Mouse (Mus musculus) intestine, embryonic 14.5 days (tissue): ENCODE measurements around the gene Mkrn1. TPM values are rescaled to one million over a fixed set of nuclear protein-coding genes. Genes with fewer than 3 reads are reported as not detected.
"Not testable (repeated sequence)": the region's sequence is repeated elsewhere in the genome, so short reads cannot be mapped to it uniquely, and the experiment has no call there.

Experiments used
- ATAC-seq: fragments of 200-750 bp; cut with Nextera tagmentation; replicated peaks from 2 replicates; pipeline ENCODE4 v1.8.0; 2017; ENCODE audit warnings: low read depth, moderate number of reproducible peaks, moderate TSS enrichment, moderate library complexity; ENCODE audit not compliant: low FRiP score, low TSS enrichment
- DNase-seq: peaks from one replicate; pipeline ENCODE4 v3.0.0-alpha.2; 2018; ENCODE audit warnings: low spot score
- H3K27ac ChIP-seq: fragments of 300-500 bp; sonication (generic); 2 replicates; pipeline ENCODE4 v1.5.1; 2014; ENCODE audit warnings: low read depth, mild to moderate bottlenecking, control low read depth
- H3K27me3 ChIP-seq: fragments of 300-500 bp; sonication (generic); replicated peaks from 2 replicates; pipeline ENCODE4 v1.6.1; 2014; ENCODE audit warnings: low read length, control low read depth; ENCODE audit not compliant: control insufficient read depth, insufficient read depth
- H3K36me3 ChIP-seq: fragments of 300-500 bp; sonication (generic); 2 replicates; pipeline ENCODE4 v1.6.1; 2014; ENCODE audit warnings: low read length, control low read depth; ENCODE audit not compliant: control insufficient read depth, insufficient read depth
- H3K4me1 ChIP-seq: fragments of 300-500 bp; sonication (generic); replicated peaks from 2 replicates; pipeline ENCODE4 v1.6.1; 2014; ENCODE audit warnings: low read length, control low read depth, mixed read lengths; ENCODE audit not compliant: control insufficient read depth, insufficient read depth
- H3K4me2 ChIP-seq: fragments of 300-500 bp; sonication (generic); 2 replicates; pipeline ENCODE4 v1.6.1; 2014; ENCODE audit warnings: low read length
- H3K4me3 ChIP-seq: fragments of 300-500 bp; sonication (generic); 2 replicates; pipeline ENCODE4 v1.5.1; 2014; ENCODE audit warnings: low read depth, low read length, control low read depth, mixed read lengths
- H3K9ac ChIP-seq: fragments of 300-500 bp; sonication (generic); 2 replicates; pipeline ENCODE4 v1.6.1; 2014; ENCODE audit warnings: mild to moderate bottlenecking, low read length
- H3K9me3 ChIP-seq: fragments of 300-500 bp; sonication (generic); 2 replicates; pipeline ENCODE4 v1.6.1; 2016; ENCODE audit warnings: low read length, control low read depth; ENCODE audit not compliant: control insufficient read depth
- WGBS: fragments of 180-500 bp; shearing (Covaris S2); extraction: QIAGEN DNeasy Blood & Tissue Kit; methylation state at CpG from one replicate; pipeline ENCODE4 v1.1.7; 2014; 5-methylcytosine and 5-hydroxymethylcytosine counted together
- polyA plus RNA-seq: library from polyadenylated mRNA; unstranded; fragments of >200 nt; fragmentation: Nextera tagmentation; extraction: Ambion mirVana; gene quantifications from 2 replicates; pipeline ENCODE4 v1.2.1, GENCODE M21; 2014

Mkrn1 gene
- polyA plus RNA-seq, 1 experiment from 2014 or later, result 57.7 TPM

DNA sequence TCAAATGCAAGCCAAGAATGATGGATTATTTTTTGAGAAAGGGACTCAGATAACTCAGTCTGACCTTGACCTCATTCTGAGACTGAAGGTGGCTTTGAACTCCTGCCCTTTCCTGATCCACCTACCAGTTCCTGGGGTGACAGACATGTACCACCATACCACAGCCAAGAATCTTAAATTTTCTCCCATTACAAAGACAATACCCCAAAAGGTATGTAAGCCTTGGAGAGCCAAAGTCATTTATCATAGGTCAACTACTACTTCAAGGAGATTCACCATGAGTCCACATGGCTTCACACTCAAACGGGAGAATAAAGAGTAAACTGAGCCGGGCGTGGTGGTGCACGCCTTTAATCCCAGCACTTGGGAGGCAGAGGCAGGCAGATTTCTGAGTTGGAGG is 30.3 kb upstream of the Mkrn1 start:
- H3K4me1 ChIP-seq, result no peaks in the 10 kb centered on the region
- DNase-seq, result no peak
- H3K27ac ChIP-seq, result no peak overlapping the region
- H3K36me3 ChIP-seq, result no peaks in the 10 kb centered on the region
- no peak overlapping the region for H3K4me2 ChIP-seq
- ATAC-seq, result no peak
- H3K9ac ChIP-seq, result no peak overlapping the region
- H3K27me3 ChIP-seq, result no peaks in the 10 kb centered on the region
- WGBS, result 89% methylated on average over 4 of the region's 4 CpGs
- H3K9me3 ChIP-seq, result no peaks in the 10 kb centered on the region
- H3K4me3 ChIP-seq, result no peak overlapping the region

DNA sequence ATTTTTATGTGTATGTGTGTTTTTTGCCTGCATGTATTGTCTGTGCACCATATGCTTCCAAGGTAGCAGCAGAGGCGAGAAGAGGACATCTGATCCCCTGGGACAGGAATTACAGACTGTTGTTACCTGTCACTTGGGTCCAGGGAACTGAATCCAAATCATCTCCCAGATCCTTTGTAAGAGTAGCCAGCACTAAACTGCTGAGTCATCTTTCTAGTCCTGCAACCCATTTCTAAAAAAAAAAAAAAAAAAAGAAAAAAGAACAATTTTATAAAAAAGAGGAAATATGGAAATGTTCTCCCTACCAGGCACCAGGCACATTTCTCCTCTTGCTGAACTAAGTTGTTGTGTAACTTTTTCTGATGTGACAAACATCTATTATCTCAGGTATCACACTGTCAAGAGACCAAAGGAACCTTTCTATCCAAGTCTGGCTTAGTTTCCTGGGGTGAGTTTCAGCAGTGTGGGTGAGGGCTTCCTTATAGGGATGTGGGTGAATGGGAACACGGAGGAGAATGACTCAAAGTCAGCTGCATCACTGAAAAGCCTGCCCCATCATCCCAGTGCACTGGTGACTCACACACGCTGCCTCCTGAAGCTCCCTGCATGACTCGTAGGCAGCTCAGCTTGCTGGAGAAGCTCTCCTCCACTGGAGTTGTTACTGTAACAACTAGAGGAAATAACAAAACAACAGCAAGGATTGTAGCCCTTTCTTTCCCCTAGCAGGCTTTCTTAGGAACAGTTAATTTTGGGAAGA is 27.3 kb upstream of the Mkrn1 start:
- H3K4me2 ChIP-seq, result no peak overlapping the region
- no peak overlapping the region for H3K9ac ChIP-seq
- H3K36me3 ChIP-seq, result no peaks in the 10 kb centered on the region
- no peak overlapping the region for H3K27ac ChIP-seq
- H3K9me3 ChIP-seq, result no peaks in the 10 kb centered on the region
- WGBS, result 43% methylated on average over 4 of the region's 4 CpGs
- H3K27me3 ChIP-seq, result no peaks in the 10 kb centered on the region
- H3K4me3 ChIP-seq, result no peak overlapping the region
- H3K4me1 ChIP-seq, result no peaks in the 10 kb centered on the region
- DNase-seq (no peak), ATAC-seq (no peak)

DNA sequence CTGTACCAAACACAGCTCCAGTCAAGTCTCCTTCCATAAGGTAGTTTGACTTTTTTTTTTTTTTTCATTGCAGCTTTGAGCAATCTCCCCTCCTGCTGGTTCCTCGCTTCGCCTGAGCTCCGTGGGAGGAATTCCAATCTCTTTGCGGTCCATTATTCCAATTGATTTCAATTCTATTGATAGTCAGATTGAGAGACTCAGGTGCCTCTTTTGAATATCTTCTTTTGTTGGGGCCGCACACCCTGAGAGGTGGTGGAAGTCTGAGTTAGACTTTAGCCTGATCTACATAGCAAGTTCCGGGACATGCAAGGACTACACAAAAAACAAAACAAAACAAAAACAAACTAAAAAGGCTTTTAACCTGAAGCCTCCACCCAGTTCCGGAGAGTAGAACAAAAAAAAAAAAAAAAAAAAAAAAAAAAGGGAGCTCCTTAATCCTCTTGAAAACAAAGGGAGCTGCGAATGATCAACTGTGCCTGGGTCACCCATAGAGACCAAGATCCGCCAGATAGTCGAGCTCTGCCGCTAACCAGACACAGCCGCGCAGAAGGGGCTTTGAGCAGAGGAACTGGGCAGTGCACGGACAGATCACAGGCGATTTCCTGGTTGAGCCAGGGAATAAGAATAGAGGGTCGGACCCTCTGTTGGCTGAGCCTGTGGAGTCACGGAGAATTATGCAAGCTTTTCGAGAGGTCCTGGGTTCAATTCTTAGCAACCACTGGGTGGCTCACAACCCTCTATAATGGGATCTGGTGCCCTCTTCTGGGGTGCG is 25.7 kb upstream of the Mkrn1 start:
- Histone ChIP-seq H3K9ac (no peak overlapping the region), H3K9me3 (no peaks in the 10 kb centered on the region), H3K4me2 (no peak overlapping the region), H3K27ac (no peak overlapping the region), H3K36me3 (no peaks in the 10 kb centered on the region), H3K4me3 (no peak overlapping the region), H3K27me3 (no peaks in the 10 kb centered on the region), H3K4me1 (no peaks in the 10 kb centered on the region)
- ATAC-seq, result no peak
- DNase-seq, result no peak
- WGBS, result 23% methylated on average over 19 of the region's 19 CpGs

DNA sequence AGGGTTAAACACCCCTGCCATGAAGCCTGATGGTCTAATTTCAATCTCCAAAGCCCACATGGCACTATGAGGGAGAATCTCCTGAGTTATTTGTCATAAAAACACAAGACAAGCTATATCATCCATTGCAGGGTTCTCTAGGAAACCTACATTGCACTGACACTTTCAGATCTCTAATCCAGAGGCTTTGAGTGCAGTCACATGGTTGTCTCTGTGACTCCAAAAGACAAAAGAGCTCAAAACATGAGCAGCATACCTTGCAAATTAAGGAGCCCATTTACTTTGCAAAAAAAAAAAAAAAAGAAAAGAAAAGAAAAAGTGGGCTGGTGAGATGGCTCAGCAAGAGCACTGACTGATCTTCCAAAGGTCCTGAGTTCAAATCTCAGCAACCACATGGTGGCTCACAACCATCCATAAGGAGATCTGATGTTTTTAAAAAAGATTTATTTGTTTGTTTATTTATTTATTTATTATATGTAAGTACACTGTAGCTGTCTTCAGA is 22.6 kb upstream of the Mkrn1 start:
- DNase-seq (no peak), ATAC-seq (no peak)
- no peaks in the 10 kb centered on the region for H3K27me3 ChIP-seq
- no peak overlapping the region for H3K9ac ChIP-seq
- H3K4me3 ChIP-seq, result no peak overlapping the region
- H3K4me1 ChIP-seq, result no peaks in the 10 kb centered on the region
- no peaks in the 10 kb centered on the region for H3K9me3 ChIP-seq
- no peak overlapping the region for H3K4me2 ChIP-seq
- no peak overlapping the region for H3K27ac ChIP-seq
- H3K36me3 ChIP-seq, result no peaks in the 10 kb centered on the region

DNA sequence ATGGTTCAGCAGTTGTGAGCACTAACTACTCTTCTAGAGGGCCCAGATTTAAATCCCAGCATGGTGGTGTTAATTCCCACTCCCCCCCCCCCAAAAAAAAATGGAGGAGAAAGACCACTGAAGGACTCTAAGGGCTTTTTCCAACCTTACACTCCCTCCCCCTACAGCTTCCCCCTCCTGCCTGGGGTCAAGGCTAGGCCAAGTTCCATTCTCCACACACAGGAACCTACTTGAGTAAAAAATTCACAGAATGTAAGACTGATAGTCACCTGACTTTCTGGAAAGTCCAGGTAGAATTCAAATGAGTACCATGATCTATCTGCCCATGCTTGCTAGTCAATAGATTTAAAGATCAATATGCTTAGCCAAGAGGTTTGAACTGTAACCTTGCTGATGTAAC is 19.9 kb upstream of the Mkrn1 start:
- no peaks in the 10 kb centered on the region for H3K4me1 ChIP-seq
- no peak overlapping the region for H3K4me2 ChIP-seq
- ATAC-seq, result no peak

DNA sequence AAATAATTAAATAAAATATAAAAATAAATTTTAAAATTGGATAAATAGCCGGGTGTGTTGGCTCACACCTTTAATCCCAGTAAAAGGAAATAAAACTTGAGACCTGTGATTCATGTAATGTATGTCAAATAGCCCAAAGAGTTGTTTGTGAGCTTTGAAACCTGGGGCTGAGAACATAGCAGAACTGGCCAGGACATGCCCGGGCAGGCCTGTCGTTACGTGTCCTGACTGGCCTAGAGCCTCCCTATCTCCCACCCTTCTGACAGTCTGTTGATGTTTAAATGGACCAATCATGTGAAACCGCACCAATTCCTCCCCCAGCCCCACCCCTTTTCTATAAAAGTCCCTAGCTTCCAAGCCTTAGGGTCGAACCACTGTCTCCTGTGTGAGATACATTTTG is 17.3 kb upstream of the Mkrn1 start:
- 87% methylated on average over 6 of the region's 6 CpGs for WGBS
- H3K36me3 ChIP-seq, ATAC-seq, H3K27ac ChIP-seq, DNase-seq, H3K4me3 ChIP-seq, H3K4me1 ChIP-seq, H3K27me3 ChIP-seq, H3K9me3 ChIP-seq, H3K4me2 ChIP-seq, H3K9ac ChIP-seq: not testable (repeated sequence)

More for the DNA sequence above, 19.9 kb upstream of the Mkrn1 start:
- no peak for DNase-seq
- Histone ChIP-seq H3K27me3 (no peaks in the 10 kb centered on the region), H3K27ac (no peak overlapping the region), H3K36me3 (no peaks in the 10 kb centered on the region), H3K9ac (no peak overlapping the region), H3K9me3 (no peaks in the 10 kb centered on the region), H3K4me3 (no peak overlapping the region)

DNA sequence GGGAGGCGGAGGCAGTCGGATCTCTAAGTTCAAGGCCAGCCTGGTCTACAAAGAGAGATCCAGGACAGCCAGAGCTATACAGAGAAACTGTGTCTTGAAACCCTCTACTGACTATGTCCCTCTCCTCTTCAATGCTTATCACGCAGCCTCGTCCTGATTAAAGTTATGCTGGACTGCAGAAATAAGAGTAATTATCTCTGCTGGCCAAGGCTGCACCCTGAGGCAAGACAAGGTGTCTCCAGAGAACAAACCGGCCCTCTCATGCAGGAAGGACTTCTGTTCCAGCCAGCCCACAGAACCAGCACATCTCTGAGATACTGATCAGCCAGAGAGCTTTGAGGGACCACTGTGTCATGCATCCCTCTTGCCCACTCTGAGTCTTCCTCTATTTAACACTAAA is 15.6 kb upstream of the Mkrn1 start:
- no peak overlapping the region for H3K4me2 ChIP-seq
- DNase-seq (no peak), ATAC-seq (no peak)
- H3K9me3 ChIP-seq, result no peaks in the 10 kb centered on the region
- H3K4me1 ChIP-seq, result no peaks in the 10 kb centered on the region
- no peak overlapping the region for H3K27ac ChIP-seq
- no peaks in the 10 kb centered on the region for H3K36me3 ChIP-seq
- H3K9ac ChIP-seq, result no peak overlapping the region
- no peaks in the 10 kb centered on the region for H3K27me3 ChIP-seq
- WGBS, result 80% methylated on average over 5 of the region's 5 CpGs
- no peak overlapping the region for H3K4me3 ChIP-seq

DNA sequence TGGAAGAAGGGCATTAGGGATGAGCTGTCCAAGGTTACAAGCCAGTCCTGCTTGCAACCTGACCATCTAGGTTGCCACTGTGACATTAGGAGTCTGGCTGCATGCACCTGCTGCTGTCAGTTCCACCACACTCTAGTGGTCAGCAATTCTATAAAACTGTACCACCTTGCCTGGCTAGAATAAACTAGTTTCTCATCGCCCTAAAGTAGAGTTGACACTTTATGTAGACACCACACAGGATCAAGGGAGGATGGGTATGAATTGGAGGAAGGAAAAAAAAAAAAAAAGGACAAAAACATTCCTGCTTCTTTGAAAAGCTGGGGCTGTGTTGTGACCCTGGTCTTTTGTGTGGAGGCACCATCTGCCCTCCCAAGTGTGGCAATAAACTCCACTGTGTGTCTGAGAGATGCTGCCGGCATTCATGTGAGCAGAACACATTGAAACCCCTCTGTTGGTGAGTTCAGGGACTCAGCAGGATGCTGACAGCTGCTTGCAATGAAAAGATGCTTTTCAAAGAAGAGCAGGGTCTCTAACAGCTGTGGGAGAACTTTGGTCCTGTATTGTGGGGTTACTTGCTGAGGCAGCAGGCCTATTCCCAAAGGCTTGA is 14.7 kb upstream of the Mkrn1 start:
- no peaks in the 10 kb centered on the region for H3K27me3 ChIP-seq
- no peaks in the 10 kb centered on the region for H3K9me3 ChIP-seq
- no peak overlapping the region for H3K4me2 ChIP-seq
- H3K9ac ChIP-seq, result no peak overlapping the region
- no peaks in the 10 kb centered on the region for H3K4me1 ChIP-seq
- WGBS, result 75% methylated on average over 2 of the region's 2 CpGs
- no peaks in the 10 kb centered on the region for H3K36me3 ChIP-seq
- DNase-seq (no peak), ATAC-seq (no peak)
- no peak overlapping the region for H3K4me3 ChIP-seq
- H3K27ac ChIP-seq, result no peak overlapping the region
